Mouse (Mus musculus): ENCODE data around the gene Casq1. TPM values are rescaled to one million over a fixed set of nuclear protein-coding genes. Genes with fewer than 3 reads are reported as not detected.

The Casq1 gene
- polyA plus RNA-seq, 1 experiment: not detected

DNA sequence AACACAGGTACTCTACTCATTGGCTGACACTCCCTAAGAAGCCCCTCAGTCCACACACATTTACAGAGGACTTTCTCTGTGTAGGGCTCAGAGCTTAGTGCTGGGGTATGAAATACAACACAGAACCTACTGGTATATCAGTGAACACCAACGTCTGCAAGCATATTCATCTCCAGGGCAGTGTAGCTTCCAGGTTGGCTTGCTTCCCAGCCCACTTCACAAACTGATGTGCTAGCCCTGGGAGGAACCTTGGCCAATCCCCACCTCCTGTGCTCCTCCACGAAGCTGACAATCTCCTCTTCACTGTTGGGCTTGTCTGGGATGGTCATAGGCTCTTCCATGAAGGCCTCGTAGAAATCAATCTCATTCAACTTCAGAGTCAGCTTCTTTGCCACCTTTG, 4.9 kb downstream of the Casq1 start:
- TF ChIP-seq GATA1 (IDR thresholded peaks at IDR 0.05; ENCODE audit: low read length): no peak

DNA sequence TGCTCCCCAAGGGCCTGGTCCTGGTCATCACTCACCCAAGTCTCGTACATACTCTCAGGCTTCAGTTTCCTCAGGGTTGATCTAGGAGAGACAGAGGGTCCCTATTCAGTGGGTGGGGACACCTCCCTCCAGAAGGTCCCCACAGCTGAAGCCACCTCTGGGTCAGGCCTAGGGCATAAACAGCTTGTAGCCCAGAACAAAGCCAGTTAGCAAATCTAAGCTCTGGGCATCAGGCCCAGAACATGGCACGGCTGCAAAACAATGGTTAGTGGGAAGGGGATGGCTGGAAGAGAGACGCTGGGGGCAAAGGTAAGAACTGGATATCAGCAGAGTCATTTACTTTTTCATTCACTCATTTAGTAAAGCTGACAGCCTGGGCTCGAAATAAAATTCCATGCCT, 5.9 kb downstream of the Casq1 start:
- TF ChIP-seq GATA1 (IDR thresholded peaks at IDR 0.05; ENCODE audit: low read length): no peak

DNA sequence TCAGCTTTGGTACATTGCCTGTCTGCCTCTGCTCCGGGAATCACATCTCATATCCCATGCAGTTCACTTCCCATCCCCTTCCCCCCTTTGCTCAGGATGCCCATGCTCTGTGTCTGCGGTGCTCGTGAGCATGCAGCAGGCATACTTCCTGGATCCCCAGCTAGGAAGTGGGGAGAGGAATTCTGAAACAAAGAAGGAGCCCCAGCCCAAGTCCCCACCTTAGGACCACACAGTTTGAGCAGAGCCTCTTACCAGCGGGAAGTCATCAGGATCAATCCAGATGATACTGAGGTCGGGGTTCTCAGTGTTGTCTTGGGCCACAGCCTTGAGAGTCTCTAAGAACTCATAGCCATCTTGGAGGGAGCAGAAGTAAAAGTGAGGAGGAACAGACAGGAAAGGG, 6.9 kb downstream of the Casq1 start:
- no peak for TF ChIP-seq GATA1 (IDR thresholded peaks at IDR 0.05; ENCODE audit: low read length)

DNA sequence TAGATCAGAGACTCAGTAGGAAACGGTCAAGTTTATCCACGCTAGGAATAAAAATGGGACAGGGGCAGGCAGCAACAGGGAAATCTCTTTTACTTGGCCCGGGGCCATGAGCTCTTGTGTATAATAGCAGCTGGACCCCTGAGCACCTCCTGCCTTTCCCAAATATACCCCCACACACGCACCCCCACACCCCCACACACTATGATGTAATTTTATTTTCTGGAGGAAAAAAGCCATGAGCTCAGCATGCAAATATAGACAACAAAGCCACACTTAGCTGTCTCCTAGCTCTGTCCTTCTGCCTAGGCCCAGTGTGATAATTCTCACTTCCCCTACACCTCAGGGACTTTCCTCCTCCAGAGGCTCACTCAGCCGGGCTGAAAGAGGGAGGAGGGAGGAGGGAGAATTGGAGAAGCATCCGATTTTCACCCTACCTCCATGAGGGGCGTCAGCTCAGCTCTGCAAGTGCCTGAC, 12.5 kb downstream of the Casq1 start:
- no peak for TF ChIP-seq GATA1 (IDR thresholded peaks at IDR 0.05; ENCODE audit: low read length)

DNA sequence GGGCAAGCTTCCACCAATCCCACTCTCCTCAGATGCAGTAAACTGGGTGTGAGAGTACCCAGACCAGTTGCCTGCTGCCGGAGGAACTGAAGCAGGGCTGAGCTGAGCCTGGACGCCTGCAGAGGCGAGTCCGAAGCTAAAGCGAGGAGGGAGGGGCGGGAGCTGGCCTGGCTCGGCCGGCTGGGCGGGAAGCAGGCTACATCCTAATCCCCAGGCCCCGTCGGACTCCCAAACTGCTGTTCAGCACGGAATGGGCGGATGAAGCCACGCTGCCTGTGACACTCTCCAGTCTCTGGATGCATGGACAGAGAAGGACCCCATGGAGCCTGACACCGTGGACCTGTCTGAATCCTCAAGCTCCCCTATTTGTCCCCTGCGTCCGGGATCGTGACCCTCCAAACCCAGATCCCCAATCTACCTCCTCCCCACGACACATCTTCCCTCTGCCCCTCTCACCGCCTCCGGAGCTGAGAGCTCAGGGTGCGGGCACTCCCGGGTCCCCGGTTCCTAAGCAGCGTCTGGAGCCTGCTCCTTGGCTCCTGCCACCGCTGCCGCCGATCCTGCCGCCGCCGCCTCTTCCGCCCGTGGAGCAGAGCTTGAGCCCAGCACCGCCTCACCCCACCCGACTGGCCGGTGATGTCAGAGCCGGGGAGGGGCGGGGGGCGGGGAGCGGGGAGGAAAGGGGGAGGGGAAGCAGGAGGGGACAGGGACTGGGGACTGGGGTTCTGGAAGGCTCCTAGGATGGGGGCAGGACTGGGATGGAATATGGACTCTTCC, 13.3 kb downstream of the Casq1 start, which contains the start of gene Pea15a:
Gene Pea15a, minus strand, starts transcription at position 664 of the 777 bp plus-strand sequence.
- no peak for TF ChIP-seq GATA1 (IDR thresholded peaks at IDR 0.05; ENCODE audit: low read length)

DNA sequence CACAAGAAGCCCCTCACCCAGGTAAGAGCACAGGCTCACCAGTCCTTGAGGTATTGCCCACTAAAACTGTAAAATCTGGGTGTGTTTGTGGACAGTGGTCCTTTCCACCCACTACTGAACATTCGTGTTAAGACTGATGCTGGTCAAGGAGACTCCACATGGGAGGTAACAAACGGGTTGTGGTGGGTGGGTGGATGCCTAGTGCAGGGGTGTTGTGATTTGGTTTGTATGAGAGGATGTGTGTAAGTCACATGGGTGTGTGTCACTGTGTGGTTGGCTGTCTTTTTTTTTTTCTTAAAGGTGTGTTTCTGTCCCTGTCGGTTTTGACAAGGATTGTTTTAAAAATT, 14.0 kb downstream of the Casq1 start:
- TF ChIP-seq GATA1 (IDR thresholded peaks at IDR 0.05; ENCODE audit: low read length): no peak

DNA sequence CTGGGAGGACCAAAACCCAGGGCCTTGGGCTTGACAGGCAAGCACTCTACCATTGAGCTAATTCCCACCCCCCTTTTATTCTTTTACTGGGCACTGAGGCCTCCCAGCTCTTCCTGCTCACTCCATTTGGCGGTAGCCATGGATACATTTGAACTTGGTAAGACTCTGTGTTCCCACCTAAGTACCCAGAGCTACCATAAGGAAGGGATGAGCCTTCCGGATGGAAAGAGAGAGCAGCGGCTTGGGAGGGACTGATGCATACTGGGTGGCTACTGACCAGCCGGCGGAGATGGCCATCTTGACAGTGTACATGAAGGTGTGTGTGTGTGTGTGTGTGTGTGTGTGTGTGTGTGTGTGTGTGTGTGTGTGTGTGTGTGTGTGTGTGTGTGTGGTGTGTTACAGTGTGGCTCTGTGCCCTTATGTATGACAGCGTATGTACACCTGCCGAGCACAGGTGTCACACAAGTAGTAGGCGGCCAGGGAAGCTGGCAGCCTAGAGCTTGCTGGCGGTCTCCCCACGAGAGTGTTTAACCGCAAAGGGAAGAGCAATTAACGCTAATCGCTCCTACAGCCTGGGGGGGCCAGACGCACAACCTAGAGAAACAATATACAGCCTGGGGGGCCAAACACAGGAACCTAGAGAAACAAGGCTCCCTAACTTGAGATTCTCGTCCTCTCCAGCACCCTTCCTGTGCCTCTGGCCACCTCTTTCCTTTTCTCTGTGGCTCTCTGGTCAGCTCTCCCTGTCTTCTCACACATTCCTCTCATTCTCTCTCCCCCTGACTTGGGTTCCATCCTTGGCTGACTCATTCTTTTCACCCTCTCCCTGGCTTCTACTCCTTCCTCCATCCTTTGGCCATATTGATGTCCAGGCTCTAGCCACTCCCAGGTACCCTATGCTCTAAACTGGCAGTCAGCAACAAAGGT, 14.6 kb downstream of the Casq1 start:
- no peak for TF ChIP-seq GATA1 (IDR thresholded peaks at IDR 0.05; ENCODE audit: low read length)

DNA sequence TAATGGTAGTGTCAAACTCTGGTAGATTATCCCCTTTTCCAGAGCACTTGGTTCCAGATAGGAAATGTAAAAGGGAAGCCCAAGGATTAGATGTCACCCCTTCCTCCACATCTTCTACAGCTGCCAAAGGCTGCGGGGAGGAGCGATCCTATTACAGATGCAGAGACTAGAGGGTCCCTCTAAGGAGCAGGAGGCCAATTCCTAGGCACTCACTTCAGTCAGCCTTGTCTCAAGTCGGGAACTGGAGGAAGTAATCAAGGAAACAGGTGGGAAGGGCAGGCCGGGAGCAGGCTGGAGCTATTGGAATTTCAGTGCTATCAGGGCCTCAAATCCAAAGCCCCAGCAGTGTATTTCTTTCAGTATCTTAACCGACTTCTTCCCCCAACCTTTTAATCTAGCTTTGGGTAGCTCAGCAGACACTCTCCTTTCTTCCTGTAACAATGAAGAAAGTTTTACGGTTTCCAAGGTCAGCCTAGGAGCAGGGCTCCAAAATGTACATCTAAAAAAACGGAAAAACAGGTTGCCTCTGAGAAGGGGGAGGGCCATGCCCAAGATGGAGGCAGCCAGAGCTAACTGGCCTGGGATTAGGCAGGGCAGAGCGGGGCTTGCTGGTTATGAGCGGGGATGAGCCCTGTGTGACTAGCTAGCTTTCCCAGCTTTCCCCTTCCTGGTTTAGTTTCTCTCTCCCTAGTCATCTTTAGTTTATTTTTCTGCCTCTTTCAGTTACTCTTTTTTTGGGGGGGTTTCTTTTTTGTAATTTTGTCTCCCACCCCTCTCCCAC, 15.4 kb downstream of the Casq1 start:
- no peak for TF ChIP-seq GATA1 (IDR thresholded peaks at IDR 0.05; ENCODE audit: low read length)

DNA sequence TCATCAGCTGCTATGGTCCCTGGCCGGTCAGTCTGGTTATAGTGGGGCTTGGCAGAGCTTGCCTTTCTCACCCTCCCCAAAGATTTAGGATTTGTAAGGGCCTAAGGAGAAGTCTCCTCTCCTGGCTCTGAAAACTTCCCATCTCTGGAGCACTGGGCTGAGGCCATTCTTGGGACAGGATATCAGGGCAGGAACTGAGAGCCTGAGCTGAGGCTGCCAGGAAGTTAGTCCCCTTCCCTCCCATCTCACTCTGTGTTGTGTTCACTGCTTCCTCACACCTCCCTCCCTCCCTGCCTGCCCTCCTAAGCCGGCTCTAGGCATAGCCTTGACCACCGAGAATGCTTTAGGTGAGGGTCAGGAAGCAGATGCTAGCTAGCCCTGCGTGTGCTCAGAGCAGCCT, 16.1 kb downstream of the Casq1 start:
- no peak for TF ChIP-seq GATA1 (IDR thresholded peaks at IDR 0.05; ENCODE audit: low read length)

DNA sequence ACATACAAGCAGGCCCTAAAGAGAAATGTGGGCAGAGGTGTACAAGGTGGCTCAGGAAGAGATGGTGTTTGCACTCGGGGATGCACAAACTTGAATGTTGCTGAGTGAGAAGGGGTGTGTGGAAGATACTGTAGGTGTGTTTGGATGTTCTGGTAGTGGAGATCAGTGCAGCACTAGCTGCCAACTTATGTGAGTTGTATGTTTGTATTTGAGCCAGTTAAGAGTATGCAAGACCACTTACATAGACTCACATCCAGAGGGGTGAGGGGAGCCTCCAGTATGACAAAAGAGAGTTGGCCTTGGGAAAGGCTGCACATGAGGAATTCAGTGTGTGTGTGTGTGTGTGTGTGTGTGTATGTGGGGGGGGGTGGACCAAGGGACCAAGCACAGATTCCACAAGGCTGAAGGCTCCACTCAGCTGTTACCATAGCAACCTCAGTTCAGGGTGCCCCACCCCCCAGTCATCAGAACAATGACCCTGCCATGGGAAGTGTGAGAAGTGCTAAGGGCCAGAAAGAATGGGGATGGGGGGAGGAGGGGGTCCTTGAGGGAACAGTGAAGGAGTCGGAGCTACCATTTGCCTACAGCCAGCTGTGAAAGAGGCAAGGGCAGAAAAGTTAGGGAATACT, 16.7 kb downstream of the Casq1 start:
- TF ChIP-seq GATA1 (IDR thresholded peaks at IDR 0.05; ENCODE audit: low read length): no peak

DNA sequence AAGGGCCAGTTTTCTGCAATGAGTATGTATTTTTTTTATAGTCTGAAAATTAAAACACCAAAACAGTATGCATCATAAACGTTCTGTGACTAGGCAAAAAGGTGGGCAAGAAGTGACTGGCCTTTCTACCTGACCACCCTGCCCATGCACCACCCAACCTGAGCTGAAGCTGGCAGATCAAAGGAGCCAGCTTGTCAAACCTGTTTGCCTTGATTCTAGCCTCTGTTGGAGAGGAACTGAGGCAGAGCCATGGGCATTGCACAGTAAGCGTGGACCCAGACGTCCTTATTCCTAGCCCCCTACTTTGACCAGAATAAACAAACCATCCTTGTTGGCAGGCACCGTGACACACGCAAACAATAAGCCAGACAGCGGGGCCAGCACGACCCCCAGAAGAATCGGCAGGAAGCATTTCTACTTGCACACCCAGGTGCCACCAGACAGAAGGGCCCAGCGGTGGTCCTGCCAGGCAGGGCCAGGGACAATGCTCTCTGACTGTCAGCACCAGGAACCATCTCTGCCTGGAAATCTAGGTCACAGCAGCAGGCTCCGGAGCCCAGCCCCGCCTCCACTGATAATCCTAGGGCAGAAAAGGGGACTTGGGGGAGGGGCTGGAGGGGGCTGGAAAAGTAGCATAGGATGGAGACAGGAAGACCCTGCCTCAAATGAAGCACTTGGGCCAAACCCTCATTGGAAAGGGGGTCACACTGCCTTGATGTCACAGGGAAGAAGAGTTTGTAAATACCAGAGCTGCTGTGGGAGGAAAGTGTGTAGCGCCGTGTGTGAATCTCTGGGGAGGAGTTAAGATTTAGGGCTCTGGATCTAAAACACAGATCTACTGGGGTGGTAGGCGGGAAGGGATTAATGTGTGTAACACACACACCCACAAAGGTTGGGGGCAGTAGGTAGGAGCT, 17.4 kb downstream of the Casq1 start:
- no peak for TF ChIP-seq GATA1 (IDR thresholded peaks at IDR 0.05; ENCODE audit: low read length)

DNA sequence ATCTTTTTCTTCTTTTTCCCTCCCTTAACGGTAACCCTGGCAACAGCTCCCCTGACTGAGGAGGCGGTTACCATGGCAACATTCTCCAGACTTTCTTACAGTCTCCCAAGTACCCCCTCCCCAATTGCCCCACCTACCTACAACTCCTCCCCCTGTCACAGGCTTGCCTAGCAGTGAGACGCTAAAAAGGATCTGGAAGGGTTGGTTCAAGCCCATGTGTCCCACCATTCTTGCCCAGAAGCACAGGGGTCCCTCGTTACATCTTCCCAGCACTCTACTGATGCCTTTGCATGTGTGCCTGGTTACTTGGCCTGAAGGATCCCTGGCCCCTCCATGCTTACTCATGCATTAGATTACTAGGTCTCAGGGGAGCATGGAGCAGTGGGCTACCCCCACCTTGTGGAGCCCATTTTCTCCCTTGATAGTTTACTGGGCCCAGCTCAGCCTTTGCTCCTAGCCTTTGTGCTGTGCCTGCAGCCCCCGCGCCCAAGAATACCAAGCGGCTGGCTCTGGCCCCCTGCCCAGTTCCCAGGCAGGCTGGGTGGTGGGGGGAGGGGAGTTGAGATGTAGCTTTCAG, 18.7 kb downstream of the Casq1 start:
- TF ChIP-seq GATA1 (IDR thresholded peaks at IDR 0.05; ENCODE audit: low read length): no peak

DNA sequence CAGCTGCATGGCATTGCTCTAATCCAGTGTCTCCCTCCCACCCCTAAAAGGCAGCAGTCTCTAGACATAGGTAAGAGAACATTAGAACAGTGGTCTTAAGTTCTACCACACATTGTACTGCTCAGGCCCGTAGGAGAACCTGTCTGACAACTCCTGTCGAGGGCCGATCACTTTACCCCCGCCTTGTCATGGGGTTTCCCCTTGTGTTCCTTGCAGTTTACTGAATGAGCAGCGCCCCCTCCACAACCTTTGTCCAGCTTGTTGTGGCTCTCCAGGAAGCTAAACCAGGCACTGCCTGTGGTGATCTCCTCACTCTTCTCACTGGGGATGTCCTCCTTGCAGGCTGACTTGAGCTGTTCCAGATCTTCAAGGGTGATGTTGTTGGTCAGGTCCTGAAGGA, 19.5 kb downstream of the Casq1 start:
- TF ChIP-seq GATA1 (IDR thresholded peaks at IDR 0.05; ENCODE audit: low read length): no peak

DNA sequence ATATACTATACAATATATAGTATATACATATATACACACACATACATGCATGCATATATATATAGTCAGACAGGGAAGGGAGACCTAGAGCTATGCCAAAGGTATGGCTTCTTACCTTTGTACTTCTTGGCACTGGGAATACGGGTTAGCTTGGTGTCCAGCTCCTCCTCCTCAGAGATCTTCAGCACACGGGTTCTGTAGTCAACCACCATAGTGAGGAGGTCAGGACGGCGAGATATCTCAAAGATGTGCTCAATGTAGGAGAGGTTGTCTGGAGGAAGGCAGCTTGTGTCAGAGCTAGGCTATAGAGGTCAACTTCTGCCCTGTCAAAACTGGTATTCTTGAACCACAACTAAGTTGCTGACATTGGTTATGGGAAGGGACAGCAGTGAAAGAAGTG, 20.7 kb downstream of the Casq1 start:
- no peak for TF ChIP-seq GATA1 (IDR thresholded peaks at IDR 0.05; ENCODE audit: low read length)

All from G1E-ER4 (cell line).